ENCODE assay signal across 13 mouse cellular contexts in genomic region chr12:3323241-3323640, GRCm38 (mm10). TPM values are rescaled to one million over a fixed set of nuclear protein-coding genes. Genes with fewer than 3 reads are reported as not detected.
DNase-seq lines count a peak whose midpoint lies in the region; TF ChIP-seq lines count a peak whose summit lies in the region.
"Had no signal": no experiment of that assay in that cellular context is flagged by ENCODE, and none has a peak within 500 bp of the region (broad histone marks: within the 10 kb centered on the region; RNA-seq: fewer than 3 reads in every experiment).

No protein-coding gene starts in this region.

- H3K4me3 ChIP-seq in left cerebral cortex, adult 2 months = no peak overlapping the region
- H3K4me3 ChIP-seq: erythroblast, embryonic 14.5 days; heart, embryonic 15.5 days; liver, embryonic 13.5 days; midbrain, embryonic 15.5 days had no signal

- no peak for TF ChIP-seq CTCF in left cerebral cortex, adult 2 months (IDR thresholded peaks at IDR 0.05)

- peak; percentile 34 to 55 for DNase-seq in left cerebral cortex, adult 2 months (ENCODE audit: extremely low spot score in 1 of 2, low spot score in 2 of 2)
- DNase-seq in left cerebral cortex, adult 11 months (ENCODE audit: low spot score) = no peak
- DNase-seq in adrenal gland, postnatal 10 days = peak; percentile 45
- DNase-seq in layer of hippocampus, adult 11-12 months (ENCODE audit: low spot score) = peak; percentile 73
- DNase-seq in right cerebral cortex, postnatal 10 days (ENCODE audit: low spot score in 2 of 2) = peak; percentile 34 to 36
- DNase-seq in testis, postnatal 10 days (ENCODE audit: low spot score) = no peak
- DNase-seq in thymus, postnatal 14 days = no peak
- no peak for DNase-seq in MN1 (ENCODE audit: low spot score)
- DNase-seq: kidney, adult 18-20 months; liver, embryonic 13.5 days had no signal

- intact Hi-C loops in left cerebral cortex, adult 2 months (cut with DNase I) = no loop called here

- H3K27ac ChIP-seq in left cerebral cortex, adult 2 months = peak overlapping the region; percentile 59
- H3K27ac ChIP-seq: heart, embryonic 15.5 days; liver, embryonic 13.5 days; midbrain, embryonic 15.5 days had no signal

RNA-seq across cellular contexts. Expression of gene Rab10, which starts 13.5 kb away (rescaled TPM):
- total RNA-seq in left cerebral cortex, adult 2 months (2021) = 100 to 1,000 TPM; 132 to 134 TPM
- 100 to 1,000 TPM; 145 to 155 TPM for total RNA-seq in adrenal gland, postnatal 10 days (2021)

RNA-seq across cellular contexts. Expression of gene Kif3c, which starts 41.7 kb away (rescaled TPM):
- total RNA-seq in left cerebral cortex, adult 2 months (2021) = 100 to 1,000 TPM; 188 TPM
- total RNA-seq in adrenal gland, postnatal 10 days (2021) = 10 to 100 TPM; 13.2 to 18.5 TPM

Comparison
In these comparisons a context has a peak if more than half of its experiments do, and no peak if none do; other contexts are left out.
1. DNase-seq: peak in left cerebral cortex, adult 2 months (2 of 2), adrenal gland, postnatal 10 days (single experiment), layer of hippocampus, adult 11-12 months (single experiment) and right cerebral cortex, postnatal 10 days (2 of 2); none in left cerebral cortex, adult 11 months (single experiment), testis, postnatal 10 days (single experiment), thymus, postnatal 14 days (single experiment) and MN1 (single experiment).
2. RNA of gene Kif3c, which starts 41.7 kb away (total RNA-seq): 188 TPM in left cerebral cortex, adult 2 months; 13.2 to 18.5 TPM in adrenal gland, postnatal 10 days; every median in the first group is over 4 times any median in the second.